1 mouse cellular context compared by ENCODE assay signal in the genomic region with DNA sequence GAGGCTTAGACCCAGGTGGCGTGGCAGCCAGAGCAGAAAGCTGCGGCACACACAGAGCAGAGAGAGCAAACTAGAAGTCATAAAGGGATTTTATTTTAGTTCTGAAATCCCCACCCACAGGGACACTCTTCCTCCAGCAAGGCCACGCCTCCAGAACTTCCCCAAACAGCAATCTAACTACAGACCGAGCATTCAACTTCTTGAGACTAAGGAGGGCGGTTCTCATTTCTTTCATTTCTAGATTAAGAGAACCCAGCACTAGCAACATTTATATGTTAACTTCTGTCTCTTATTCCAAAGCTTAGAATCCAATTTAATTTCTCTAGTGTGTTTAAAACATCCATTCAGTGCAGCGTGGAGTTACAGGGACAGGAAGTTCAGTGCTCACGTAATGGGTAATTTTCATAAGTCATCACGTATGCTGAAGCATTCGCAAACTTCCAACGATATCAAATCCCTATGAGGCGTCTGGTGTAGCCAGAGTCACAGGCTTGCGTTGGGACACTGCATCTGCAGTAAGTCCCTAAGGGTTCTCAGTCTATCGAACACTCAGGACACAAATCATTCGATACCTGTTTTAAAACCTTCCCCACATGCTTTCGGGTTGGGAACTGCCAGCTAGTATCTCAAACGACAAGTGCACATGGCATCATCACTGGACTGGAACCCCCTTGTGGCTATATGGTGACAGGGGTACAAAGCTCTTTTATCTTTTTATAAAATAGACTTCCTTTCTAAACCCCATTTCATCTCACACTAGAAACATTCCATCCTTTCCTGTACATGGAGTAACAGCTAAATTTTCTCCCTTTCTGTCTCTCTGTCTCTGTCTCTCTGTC.
TF ChIP-seq lines count a peak whose summit lies in the region.

No protein-coding gene starts in this region.

TF ChIP-seq in CH12.LX, 34 proteins besides CTCF, POLR2A, EP300 and RAD21 (continued from another document):
- no peak for TF ChIP-seq JUND (conservative IDR thresholded peaks at IDR 0.05; ENCODE audit: low read depth, low read length)
- TF ChIP-seq ZMIZ1 (IDR thresholded peaks at IDR 0.05; ENCODE audit: low read depth, low read length) = no peak
- no peak for TF ChIP-seq MAZ (IDR thresholded peaks at IDR 0.05; ENCODE audit: low read depth, low read length)
- TF ChIP-seq MAFK (IDR thresholded peaks at IDR 0.05; ENCODE audit: insufficient replicate concordance, low read length) = no peak
- no peak; the same call in 1 of the 2 replicates for TF ChIP-seq ETS1 (conservative IDR thresholded peaks at IDR 0.05; ENCODE audit: low read depth, low read length)
- no peak for TF ChIP-seq USF2 (conservative IDR thresholded peaks at IDR 0.05; ENCODE audit: low read depth, low read length)
- TF ChIP-seq CHD1 (IDR thresholded peaks at IDR 0.05; ENCODE audit: low read depth, low read length) = no peak
- 0 out of 2 replicates have a peak, but pooled peaks have one; percentile 3 for TF ChIP-seq IRF4 (IDR thresholded peaks at IDR 0.05; ENCODE audit: low read depth, low read length)
- no peak for TF ChIP-seq MXI1 (IDR thresholded peaks at IDR 0.05; ENCODE audit: low read depth, low read length)
- TF ChIP-seq MEF2A (IDR thresholded peaks at IDR 0.05; ENCODE audit: borderline replicate concordance, low read depth, low read length) = no peak
- TF ChIP-seq RCOR1 (conservative IDR thresholded peaks at IDR 0.05; ENCODE audit: low read depth, low read length) = no peak
- TF ChIP-seq SIN3A (IDR thresholded peaks at IDR 0.05; ENCODE audit: low read length) = no peak; the same call in none of the 2 replicates
- TF ChIP-seq ELF1 (IDR thresholded peaks at IDR 0.05; ENCODE audit: low read depth, low read length) = no peak
- TF ChIP-seq E2F4 (IDR thresholded peaks at IDR 0.05; ENCODE audit: insufficient replicate concordance, low read depth, low read length) = no peak
- TF ChIP-seq TCF12 (IDR thresholded peaks at IDR 0.05; ENCODE audit: low read depth, low read length) = peak; percentile 34; the same call in 1 of the 2 replicates
- no peak for TF ChIP-seq SMC3 (IDR thresholded peaks at IDR 0.05; ENCODE audit: low read depth, low read length)
- peak; percentile 59; the same call in 1 of the 2 replicates for TF ChIP-seq MYC (IDR thresholded peaks at IDR 0.05; ENCODE audit: low read depth, low read length)
TF ChIP-seq in CH12.LX: peak in this region for 7.
